Mouse (Mus musculus) forebrain, postnatal 0 days (tissue): ENCODE data around the gene Vps53. TPM values are rescaled to one million over a fixed set of nuclear protein-coding genes. Genes with fewer than 3 reads are reported as not detected.

Experiments
- ATAC-seq: fragments of 200-750 bp; cut with Nextera tagmentation; 2 replicates; pipeline ENCODE4 v1.8.0; 2017; ENCODE audit warnings: mild to moderate bottlenecking, moderate library complexity
- DNase-seq: peaks from one replicate; pipeline ENCODE4 v3.0.0-alpha.2; 2015
- H3K27ac ChIP-seq: fragments of 300-500 bp; sonication (generic); 2 replicates; pipeline ENCODE4 v1.5.1; 2014; ENCODE audit warnings: low read depth, mild to moderate bottlenecking, antibody characterized with exemption, low read length, moderate library complexity, mixed read lengths
- H3K27me3 ChIP-seq: fragments of 300-500 bp; sonication (generic); 2 replicates; pipeline ENCODE4 v1.6.1; 2014; ENCODE audit warnings: mild to moderate bottlenecking, low read length, mixed read lengths; ENCODE audit not compliant: insufficient read depth
- H3K36me3 ChIP-seq: fragments of 300-500 bp; sonication (generic); 2 replicates; pipeline ENCODE4 v1.6.1; 2014; ENCODE audit warnings: mild to moderate bottlenecking, moderate library complexity; ENCODE audit not compliant: insufficient read depth
- H3K4me1 ChIP-seq: fragments of 300-500 bp; sonication (generic); 2 replicates; pipeline ENCODE4 v1.6.1; 2014; ENCODE audit warnings: antibody characterized with exemption; ENCODE audit not compliant: insufficient read depth
- H3K4me2 ChIP-seq: fragments of 300-500 bp; sonication (generic); 2 replicates; pipeline ENCODE4 v1.6.1; 2014; ENCODE audit warnings: low read depth, mild to moderate bottlenecking, moderate library complexity
- H3K4me3 ChIP-seq: fragments of 300-500 bp; sonication (generic); 2 replicates; pipeline ENCODE4 v1.5.1; 2014; ENCODE audit warnings: low read depth, low read length, mixed read lengths
- H3K9ac ChIP-seq: fragments of 300-500 bp; sonication (generic); 2 replicates; pipeline ENCODE4 v1.6.1; 2014; ENCODE audit warnings: mild to moderate bottlenecking
- H3K9me3 ChIP-seq: fragments of 300-500 bp; sonication (generic); 2 replicates; pipeline ENCODE4 v1.6.1; 2016; ENCODE audit warnings: low read length
- CTCF ChIP-seq: sonication (generic); IDR thresholded peaks from 2 replicates; pipeline ENCODE4 v1.5.1; 2016; ENCODE audit warnings: antibody characterized with exemption, control low read depth, low read depth
- WGBS: fragments of 180-500 bp; shearing (Covaris S2); extraction: QIAGEN DNeasy Blood & Tissue Kit; methylation state at CpG from one replicate; pipeline ENCODE4 v1.1.7; 2014; 5-methylcytosine and 5-hydroxymethylcytosine counted together
- polyA plus RNA-seq: library from polyadenylated mRNA; unstranded; fragments of >200 nt; fragmentation: Nextera tagmentation; extraction: Ambion mirVana; gene quantifications from 2 replicates; pipeline ENCODE4 v1.2.1, GENCODE M21; 2015
- total RNA-seq: library from RNA; depleted of rRNA; stranded (reverse); fragments of >200 nt; gene quantifications from 2 replicates; pipeline ENCODE4 v1.2.3, GENCODE M21; 2014; rRNA removed

The Vps53 gene
- total RNA-seq (49.4 and 56.6 TPM in 2 replicates), polyA plus RNA-seq (59.1 and 63.2 TPM in 2 replicates)

DNA sequence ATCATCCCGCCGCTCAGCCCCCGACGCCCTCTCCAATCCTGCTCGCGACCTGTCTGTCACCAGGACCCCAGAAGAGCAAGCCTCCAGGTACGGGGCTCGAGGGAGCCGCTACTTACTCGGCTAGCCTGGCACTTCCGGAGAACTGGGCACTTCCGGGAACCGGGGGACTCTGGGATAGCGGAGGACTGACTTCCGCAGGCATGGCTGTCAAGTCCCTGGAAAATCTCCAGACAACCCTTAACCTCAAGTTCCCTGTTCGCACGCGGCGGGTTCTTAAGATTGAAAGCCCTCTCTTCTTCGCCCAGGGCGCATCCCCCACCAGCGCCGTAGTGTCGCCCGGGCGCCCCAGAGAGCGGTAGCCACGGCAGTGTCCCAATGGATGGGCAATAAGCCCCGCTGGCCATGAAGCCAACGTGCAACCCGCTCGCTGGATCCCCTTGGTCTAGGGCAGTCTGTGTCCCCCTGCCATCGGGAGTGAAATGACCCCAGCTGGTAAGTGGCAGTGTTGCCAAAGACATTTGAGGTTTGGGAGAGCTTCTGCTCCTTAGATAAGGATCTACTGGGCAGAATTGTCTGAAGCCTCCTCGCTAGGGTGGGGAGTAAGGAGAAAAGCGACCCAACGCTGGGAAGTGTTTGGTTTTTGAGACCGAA lies at the start of gene Vps53, which contains the start of gene Fam57a:
TSS of gene Vps53 (minus strand) at position 153 of the 651 bp plus-strand sequence.
TSS of gene Fam57a (plus strand) at position 177 of the 651 bp plus-strand sequence.
- no peak for TF ChIP-seq CTCF
- no peaks in the 10 kb centered on the region for H3K27me3 ChIP-seq
- peak within 1 kb of the TSS; percentile 80 for H3K27ac ChIP-seq
- ATAC-seq = peak; percentile 96
- no peaks in the 10 kb centered on the region for H3K9me3 ChIP-seq
- WGBS = under 1% methylated on average over 37 of the region's 37 CpGs
- H3K4me2 ChIP-seq = peak within 1 kb of the TSS; percentile 88
- peaks cover 10% of the 10 kb centered on the region; the same call in 1 of the 2 replicates for H3K36me3 ChIP-seq
- no peaks in the 10 kb centered on the region for H3K4me1 ChIP-seq
- H3K9ac ChIP-seq = peak within 1 kb of the TSS; percentile 80
- H3K4me3 ChIP-seq = peak within 1 kb of the TSS; percentile 81
- peak; percentile 86 for DNase-seq

DNA sequence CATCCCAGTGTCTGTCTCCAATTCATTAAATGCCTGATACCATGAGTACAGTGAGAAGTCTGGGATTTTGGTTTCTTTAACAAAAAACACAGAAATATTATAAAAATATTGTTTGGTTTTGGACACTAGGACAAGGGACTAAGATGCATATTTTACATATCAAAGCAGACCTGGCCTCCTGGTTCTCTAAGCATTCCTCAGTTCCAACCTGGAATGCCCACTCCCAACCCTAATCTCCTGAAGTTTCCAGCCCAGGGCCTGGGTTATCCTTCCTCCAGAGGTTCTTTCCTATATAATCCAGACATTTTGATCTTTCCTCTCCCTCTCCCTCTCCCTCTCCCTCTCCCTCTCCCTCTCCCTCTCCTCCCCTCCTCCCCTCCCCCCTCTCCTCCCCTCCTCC lies 45.6 kb upstream of the Vps53 start:
- Histone ChIP-seq H3K4me2 (no peak overlapping the region), H3K4me3 (no peak overlapping the region), H3K27ac (no peak overlapping the region), H3K9me3 (no peaks in the 10 kb centered on the region), H3K9ac (no peak overlapping the region), H3K27me3 (no peaks in the 10 kb centered on the region), H3K36me3 (peaks cover 37% of the 10 kb centered on the region), H3K4me1 (no peaks in the 10 kb centered on the region)
- TF ChIP-seq CTCF = no peak
- no peak for DNase-seq
- ATAC-seq = no peak

DNA sequence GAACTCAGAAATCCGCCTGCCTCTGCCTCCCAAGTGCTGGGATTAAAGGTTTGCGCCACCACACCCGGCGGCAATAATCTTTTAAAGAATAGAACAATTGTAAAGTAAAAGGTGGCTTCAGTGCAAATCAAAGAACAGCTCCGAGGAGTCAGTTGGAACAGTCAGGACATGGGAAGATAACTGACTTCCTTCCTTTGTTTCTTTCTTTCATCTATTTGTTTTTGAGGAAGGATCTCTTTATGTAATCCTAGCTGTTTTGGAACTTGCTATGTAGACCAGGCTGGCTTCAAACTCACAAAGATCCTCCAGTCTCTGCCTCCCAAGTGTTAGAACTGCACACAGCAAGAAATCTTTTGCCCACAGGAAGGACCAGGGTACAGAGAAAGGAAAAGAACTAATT lies 45.2 kb upstream of the Vps53 start:
- WGBS = 98% methylated on average over 5 of the region's 5 CpGs
- H3K4me3 ChIP-seq = no peak overlapping the region
- no peak for TF ChIP-seq CTCF
- no peak for DNase-seq
- no peak overlapping the region for H3K4me2 ChIP-seq
- peaks cover 41% of the 10 kb centered on the region for H3K36me3 ChIP-seq
- H3K27ac ChIP-seq = no peak overlapping the region
- H3K27me3 ChIP-seq = no peaks in the 10 kb centered on the region
- H3K9ac ChIP-seq = no peak overlapping the region
- ATAC-seq = no peak
- no peaks in the 10 kb centered on the region for H3K9me3 ChIP-seq
- H3K4me1 ChIP-seq = no peaks in the 10 kb centered on the region

DNA sequence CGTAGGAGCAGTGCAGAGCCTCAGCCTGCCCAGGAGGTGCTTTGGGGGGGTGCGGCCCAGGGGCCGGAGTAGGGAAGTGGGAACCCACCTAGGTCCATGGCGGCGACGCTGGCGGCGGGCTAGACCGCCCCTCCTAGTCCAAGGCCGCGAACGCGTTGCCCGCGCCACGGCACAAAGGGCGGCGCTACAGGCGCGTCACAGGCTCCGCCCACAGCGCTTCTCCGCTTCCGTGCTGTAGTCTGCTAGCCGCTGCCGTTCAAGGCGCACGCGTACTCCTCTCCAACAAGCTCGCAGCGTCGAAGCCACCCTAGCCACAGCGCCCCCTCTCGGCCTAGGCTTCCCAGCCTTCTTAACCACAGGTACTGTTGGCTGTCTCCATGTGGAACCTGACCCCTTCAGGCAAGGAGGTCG lies 37.9 kb upstream of the Vps53 start, which contains the start of the genes Dbil5 and Gemin4:
TSS of gene Dbil5 (plus strand) at position 219 of the 411 bp plus-strand sequence.
TSS of gene Gemin4 (minus strand) at position 275 of the 411 bp plus-strand sequence.
- peak; percentile 99 for TF ChIP-seq CTCF
- no peaks in the 10 kb centered on the region; the same call in 1 of the 2 replicates for H3K4me1 ChIP-seq
- ATAC-seq (peak; percentile 99), DNase-seq (peak; percentile 98)
- WGBS = 4% methylated on average over 35 of the region's 35 CpGs
- peak within 1 kb of the TSS; percentile 67 for H3K4me3 ChIP-seq
- no peaks in the 10 kb centered on the region for H3K9me3 ChIP-seq
- H3K27ac ChIP-seq = peak within 1 kb of the TSS; percentile 89
- peak within 1 kb of the TSS; percentile 86 for H3K9ac ChIP-seq
- peak within 1 kb of the TSS; percentile 64 for H3K4me2 ChIP-seq
- H3K36me3 ChIP-seq = peaks cover 29% of the 10 kb centered on the region
- H3K27me3 ChIP-seq = no peaks in the 10 kb centered on the region

DNA sequence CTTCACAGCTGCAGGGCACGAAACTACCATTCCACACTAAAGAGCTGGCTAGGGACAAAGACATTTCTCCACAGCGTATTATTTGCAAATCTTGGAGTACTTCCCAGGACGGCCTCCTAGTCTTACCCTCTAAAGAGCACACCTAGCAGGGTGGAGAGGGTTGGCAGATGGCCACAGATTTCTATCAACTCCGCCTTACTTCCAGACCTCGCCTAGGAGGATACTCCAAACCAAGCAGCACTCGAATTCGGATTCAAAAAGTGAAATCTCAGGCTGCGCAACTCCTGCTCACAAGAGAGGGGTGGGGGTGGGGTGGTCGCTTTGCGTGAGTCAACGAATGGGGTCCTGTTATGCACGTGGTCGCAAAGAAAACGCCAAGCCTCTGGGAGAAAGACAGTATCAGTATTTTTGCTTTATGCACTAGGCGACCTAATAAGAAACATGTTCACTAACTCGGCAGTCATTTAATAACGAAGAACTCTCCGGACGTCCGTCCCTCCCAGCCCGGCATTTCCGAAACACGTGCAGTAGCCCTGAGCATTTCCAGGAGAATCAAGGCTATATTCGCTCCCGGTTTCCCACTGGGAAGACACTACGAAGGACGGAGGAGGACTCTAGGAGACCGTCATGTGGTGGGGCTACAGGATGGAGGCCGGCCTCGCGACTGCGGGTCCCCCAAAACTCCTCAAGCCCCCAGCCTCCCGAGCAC lies 37.4 kb upstream of the Vps53 start:
- peak overlapping the region; percentile 86 for H3K9ac ChIP-seq
- no peaks in the 10 kb centered on the region for H3K27me3 ChIP-seq
- H3K36me3 ChIP-seq = peaks cover 30% of the 10 kb centered on the region
- peak overlapping the region; percentile 67 for H3K4me3 ChIP-seq
- DNase-seq (peak; percentile 72), ATAC-seq (peak; percentile 62)
- H3K4me1 ChIP-seq = no peaks in the 10 kb centered on the region; the same call in 1 of the 2 replicates
- H3K27ac ChIP-seq = peak overlapping the region; percentile 89
- H3K9me3 ChIP-seq = no peaks in the 10 kb centered on the region
- no peak for TF ChIP-seq CTCF
- H3K4me2 ChIP-seq = peak overlapping the region; percentile 64
- 1% methylated on average over 33 of the region's 33 CpGs for WGBS

DNA sequence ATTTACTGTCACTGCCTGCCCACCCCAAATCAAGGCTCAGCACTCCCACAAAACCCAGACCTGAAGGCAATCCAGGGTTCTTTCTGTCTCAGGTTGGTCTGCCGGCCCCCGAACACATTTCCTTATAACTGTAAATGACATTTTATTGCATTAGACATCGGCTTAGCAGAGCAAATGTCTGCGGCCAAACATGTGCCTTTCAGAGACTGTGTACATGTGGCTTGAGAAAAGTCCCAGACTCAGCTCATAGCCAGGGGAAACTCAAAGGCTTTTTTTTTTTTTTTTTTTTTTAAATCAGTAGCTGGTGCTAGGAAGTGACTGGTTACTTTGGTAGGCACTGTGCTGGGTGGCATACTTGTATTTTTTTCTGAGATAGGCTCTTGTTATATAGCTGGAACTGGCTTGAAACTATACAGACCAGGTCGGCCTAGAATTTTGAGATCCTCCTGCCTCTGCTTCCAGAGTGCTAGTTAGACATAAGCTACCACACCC lies 36.6 kb upstream of the Vps53 start:
- 94% methylated on average over 5 of the region's 5 CpGs for WGBS
- H3K36me3 ChIP-seq = peaks cover 29% of the 10 kb centered on the region
- H3K4me3 ChIP-seq = no peak overlapping the region
- ATAC-seq (no peak), DNase-seq (no peak)
- no peaks in the 10 kb centered on the region; the same call in 1 of the 2 replicates for H3K4me1 ChIP-seq
- no peak overlapping the region for H3K9ac ChIP-seq
- peak overlapping the region; percentile 64; the same call in 1 of the 2 replicates for H3K4me2 ChIP-seq
- no peaks in the 10 kb centered on the region for H3K27me3 ChIP-seq
- TF ChIP-seq CTCF = no peak
- H3K27ac ChIP-seq = no peak overlapping the region
- H3K9me3 ChIP-seq = no peaks in the 10 kb centered on the region
